Mouse (Mus musculus): ENCODE results near the gene Fbxl19. TPM values are rescaled to one million over a fixed set of nuclear protein-coding genes. Genes with fewer than 3 reads are reported as not detected.
A peak's percentile ranks its signal among the peaks of the same experiment; 100 is the strongest.

Fbxl19 gene
- 5.2 and 5.7 TPM in 2 replicates for polyA plus RNA-seq (2015; fragmentation: Nextera tagmentation; extraction: Ambion mirVana)

DNA sequence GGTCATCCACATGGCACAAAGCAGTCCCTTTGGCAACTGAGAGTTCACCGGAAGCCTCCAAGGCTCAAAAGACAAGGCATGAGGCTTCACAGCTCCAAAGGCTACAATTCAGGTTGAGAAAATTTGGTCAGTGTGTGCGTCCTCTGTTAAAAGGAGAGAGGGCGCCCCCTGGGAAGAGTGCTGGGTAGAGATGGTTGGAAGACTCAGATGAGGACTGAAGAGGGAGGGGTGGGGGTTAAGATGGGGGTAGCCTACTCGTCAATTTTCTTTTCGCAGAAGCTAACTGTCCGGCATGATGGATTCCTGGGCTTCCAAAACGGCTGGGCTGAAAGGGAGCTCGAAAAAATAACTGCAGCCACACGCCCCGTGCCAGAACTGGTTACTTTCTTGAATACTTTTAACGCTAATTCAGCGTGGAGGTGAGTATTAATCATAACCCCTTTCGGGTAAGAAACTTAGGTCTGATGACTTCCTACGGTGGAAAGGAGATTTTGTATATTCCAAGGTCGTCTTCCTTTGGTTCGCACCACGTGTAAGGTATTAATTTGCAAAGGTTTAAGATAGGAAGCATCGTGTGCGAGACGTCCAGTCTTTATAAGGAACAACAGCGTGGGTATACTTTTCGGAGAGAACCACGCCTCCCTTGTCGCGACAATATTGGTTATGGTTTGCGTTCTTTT is at the start of gene Fbxl19:
Gene Fbxl19 (plus strand): TSS at position 178 of the 680 bp plus-strand sequence.
- H3K36me3 ChIP-seq, result peaks cover 15% of the 10 kb centered on the region
- under 1% methylated on average over 26 of the region's 26 CpGs for WGBS
- no peaks in the 10 kb centered on the region for H3K9me3 ChIP-seq (replicated peaks)
- H3K27ac ChIP-seq (replicated peaks), result peak within 1 kb of the TSS; percentile 93
- H3K4me1 ChIP-seq, result peaks cover 21% of the 10 kb centered on the region
- peak within 1 kb of the TSS; percentile 21; the same call in 1 of the 2 replicates for H3K9ac ChIP-seq
- H3K4me2 ChIP-seq (replicated peaks), result peak within 1 kb of the TSS; percentile 89
- H3K4me3 ChIP-seq (replicated peaks), result peak within 1 kb of the TSS; percentile 77
- ATAC-seq (ENCODE audit: insufficient number of reproducible peaks, low FRiP score, low TSS enrichment, low read depth), result no peak
- H3K27me3 ChIP-seq, result no peaks in the 10 kb centered on the region

GRCm38 (mm10) chr7:127698986-127699385 is 45.4 kb upstream of the Fbxl19 start:
- H3K9me3 ChIP-seq (replicated peaks), result no peaks in the 10 kb centered on the region
- no peaks in the 10 kb centered on the region for H3K27me3 ChIP-seq
- ATAC-seq (ENCODE audit: insufficient number of reproducible peaks, low FRiP score, low TSS enrichment, low read depth), result no peak
- no peak overlapping the region for H3K4me2 ChIP-seq (replicated peaks)
- WGBS, result 72% methylated on average over 6 of the region's 6 CpGs
- H3K4me3 ChIP-seq (replicated peaks), result no peak overlapping the region
- H3K27ac ChIP-seq (replicated peaks), result no peak overlapping the region
- H3K4me1 ChIP-seq, result no peaks in the 10 kb centered on the region
- H3K36me3 ChIP-seq, result peaks cover 59% of the 10 kb centered on the region
- no peak overlapping the region for H3K9ac ChIP-seq

DNA sequence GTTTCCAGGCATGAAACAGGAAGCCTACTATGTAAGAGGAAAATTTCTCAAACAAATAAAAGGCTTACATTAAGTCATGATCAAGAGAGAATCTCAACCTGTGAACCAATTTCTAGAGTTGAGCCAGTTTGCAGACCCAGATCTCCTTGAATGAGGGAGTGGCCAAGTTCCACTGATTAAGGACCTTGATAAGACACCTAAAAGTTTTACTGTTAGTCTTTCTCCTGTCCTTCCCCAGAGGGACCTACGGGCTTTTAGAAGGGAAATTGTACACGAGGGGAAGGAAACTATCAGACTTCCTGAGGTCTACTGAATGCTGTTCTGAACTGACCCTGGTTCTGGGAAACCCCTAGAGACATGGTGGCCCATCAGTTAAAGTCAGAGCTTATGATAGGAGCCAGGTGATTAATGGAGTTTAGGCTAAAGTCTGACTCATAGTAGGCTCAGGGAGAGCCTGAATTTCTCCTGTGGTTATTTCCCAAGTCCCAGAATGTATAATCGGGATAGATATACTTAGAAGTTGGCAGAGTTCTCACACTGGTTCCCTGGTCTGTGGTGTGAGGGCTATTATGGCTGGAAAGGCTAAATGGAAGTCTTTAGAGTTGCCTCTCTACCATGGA is 43.5 kb upstream of the Fbxl19 start:
- H3K9ac ChIP-seq, result no peak overlapping the region
- ATAC-seq (ENCODE audit: insufficient number of reproducible peaks, low FRiP score, low TSS enrichment, low read depth), result no peak
- H3K9me3 ChIP-seq (replicated peaks), result no peaks in the 10 kb centered on the region
- H3K27ac ChIP-seq (replicated peaks), result no peak overlapping the region; the same call in 1 of the 2 replicates
- H3K4me2 ChIP-seq (replicated peaks), result no peak overlapping the region
- H3K27me3 ChIP-seq, result no peaks in the 10 kb centered on the region
- H3K4me3 ChIP-seq (replicated peaks), result no peak overlapping the region
- peaks cover 6% of the 10 kb centered on the region; the same call in 1 of the 2 replicates for H3K4me1 ChIP-seq
- H3K36me3 ChIP-seq, result peaks cover 69% of the 10 kb centered on the region
- WGBS, result 70% methylated on average over 3 of the region's 3 CpGs

- ATAC-seq (ENCODE audit: insufficient number of reproducible peaks, low FRiP score, low TSS enrichment, low read depth), result no peak
Observed at GRCm38 (mm10) chr7:127703561-127704178, 40.7 kb upstream of the Fbxl19 start.

GRCm38 (mm10) chr7:127704598-127704997 is 39.7 kb upstream of the Fbxl19 start:
- WGBS, result 68% methylated on average over 6 of the region's 6 CpGs
- no peak for ATAC-seq (ENCODE audit: insufficient number of reproducible peaks, low FRiP score, low TSS enrichment, low read depth)
- Histone ChIP-seq H3K4me1 (peaks cover 30% of the 10 kb centered on the region), H3K4me2 (replicated peaks) (no peak overlapping the region), H3K4me3 (replicated peaks) (no peak overlapping the region), H3K36me3 (peaks cover 66% of the 10 kb centered on the region), H3K27me3 (no peaks in the 10 kb centered on the region), H3K9ac (no peak overlapping the region), H3K9me3 (replicated peaks) (no peaks in the 10 kb centered on the region), H3K27ac (replicated peaks) (no peak overlapping the region)

More at GRCm38 (mm10) chr7:127703561-127704178, 40.7 kb upstream of the Fbxl19 start:
- no peak overlapping the region for H3K9ac ChIP-seq
- H3K27me3 ChIP-seq, result no peaks in the 10 kb centered on the region
- no peaks in the 10 kb centered on the region for H3K9me3 ChIP-seq (replicated peaks)
- WGBS, result 91% methylated on average over 8 of the region's 8 CpGs
- peaks cover 72% of the 10 kb centered on the region for H3K36me3 ChIP-seq
- H3K4me2 ChIP-seq (replicated peaks), result no peak overlapping the region
- H3K27ac ChIP-seq (replicated peaks), result no peak overlapping the region
- H3K4me3 ChIP-seq (replicated peaks), result no peak overlapping the region
- peaks cover 22% of the 10 kb centered on the region for H3K4me1 ChIP-seq

DNA sequence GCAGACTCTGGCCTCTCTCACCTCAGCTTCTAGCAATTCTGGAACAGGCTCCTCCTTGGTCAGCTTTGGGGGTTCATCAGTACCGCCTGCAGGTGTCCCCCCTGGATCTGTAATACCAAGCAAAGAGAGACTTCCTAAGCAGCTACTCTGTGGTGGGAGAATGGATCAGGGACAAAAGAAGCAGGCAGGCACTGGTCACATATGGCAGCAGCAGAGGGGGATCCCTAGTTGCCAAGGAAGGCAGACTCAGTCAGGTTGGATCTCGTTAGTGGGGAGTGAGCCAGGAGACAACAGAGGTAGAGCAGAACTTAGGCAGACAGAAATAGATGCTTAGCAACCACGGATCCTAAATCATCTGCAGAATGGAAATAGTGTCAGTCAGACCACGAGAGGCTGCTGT is 38.6 kb upstream of the Fbxl19 start:
- Histone ChIP-seq H3K4me3 (replicated peaks) (no peak overlapping the region), H3K27ac (replicated peaks) (no peak overlapping the region), H3K9ac (no peak overlapping the region), H3K9me3 (replicated peaks) (no peaks in the 10 kb centered on the region), H3K4me2 (replicated peaks) (no peak overlapping the region), H3K36me3 (peaks cover 55% of the 10 kb centered on the region), H3K27me3 (no peaks in the 10 kb centered on the region), H3K4me1 (peaks cover 32% of the 10 kb centered on the region)
- no peak for ATAC-seq (ENCODE audit: insufficient number of reproducible peaks, low FRiP score, low TSS enrichment, low read depth)
- WGBS, result 67% methylated on average over 4 of the region's 4 CpGs

GRCm38 (mm10) chr7:127707045-127707956 is 37.0 kb upstream of the Fbxl19 start:
- peak overlapping the region; percentile 99 for H3K27ac ChIP-seq (replicated peaks)
- 13% methylated on average over 22 of the region's 22 CpGs for WGBS
- H3K4me1 ChIP-seq, result peaks cover 48% of the 10 kb centered on the region
- no peak for ATAC-seq (ENCODE audit: insufficient number of reproducible peaks, low FRiP score, low TSS enrichment, low read depth)
- H3K9me3 ChIP-seq (replicated peaks), result no peaks in the 10 kb centered on the region
- no peaks in the 10 kb centered on the region for H3K27me3 ChIP-seq
- H3K9ac ChIP-seq, result peak overlapping the region; percentile 72
- peak overlapping the region; percentile 79 for H3K4me3 ChIP-seq (replicated peaks)
- H3K36me3 ChIP-seq, result peaks cover 42% of the 10 kb centered on the region
- peak overlapping the region; percentile 81 for H3K4me2 ChIP-seq (replicated peaks)

GRCm38 (mm10) chr7:127707957-127708206 is 36.5 kb upstream of the Fbxl19 start:
- H3K9me3 ChIP-seq (replicated peaks), result no peaks in the 10 kb centered on the region
- peak overlapping the region; percentile 72 for H3K9ac ChIP-seq
- peak overlapping the region; percentile 99 for H3K27ac ChIP-seq (replicated peaks)
- ATAC-seq (ENCODE audit: insufficient number of reproducible peaks, low FRiP score, low TSS enrichment, low read depth), result no peak
- H3K4me3 ChIP-seq (replicated peaks), result peak overlapping the region; percentile 79
- H3K27me3 ChIP-seq, result no peaks in the 10 kb centered on the region
- H3K4me1 ChIP-seq, result peaks cover 50% of the 10 kb centered on the region
- peak overlapping the region; percentile 81 for H3K4me2 ChIP-seq (replicated peaks)
- 0% methylated on average over 5 of the region's 5 CpGs for WGBS
- peaks cover 37% of the 10 kb centered on the region for H3K36me3 ChIP-seq

- Histone ChIP-seq H3K27me3 (no peaks in the 10 kb centered on the region), H3K9me3 (replicated peaks) (no peaks in the 10 kb centered on the region), H3K9ac (peak within 1 kb of the TSS; percentile 72), H3K27ac (replicated peaks) (peak within 1 kb of the TSS; percentile 99), H3K4me1 (peaks cover 54% of the 10 kb centered on the region), H3K4me2 (replicated peaks) (peak within 1 kb of the TSS; percentile 81), H3K36me3 (peaks cover 31% of the 10 kb centered on the region), H3K4me3 (replicated peaks) (peak within 1 kb of the TSS; percentile 79)
- peak; percentile 84 for ATAC-seq (ENCODE audit: insufficient number of reproducible peaks, low FRiP score, low TSS enrichment, low read depth)
- under 1% methylated on average over 73 of the region's 90 CpGs for WGBS
Observed at GRCm38 (mm10) chr7:127708207-127709078, 35.9 kb upstream of the Fbxl19 start, which contains the start of gene Bcl7c. Bcl7c (minus strand) TSS chr7:127708933.

- H3K4me3 ChIP-seq (replicated peaks), result peak overlapping the region; percentile 79
- H3K9ac ChIP-seq, result no peak overlapping the region
- WGBS, result 65% methylated on average over 5 of the region's 5 CpGs
- H3K4me1 ChIP-seq, result peaks cover 58% of the 10 kb centered on the region
- ATAC-seq (ENCODE audit: insufficient number of reproducible peaks, low FRiP score, low TSS enrichment, low read depth), result no peak
- no peaks in the 10 kb centered on the region for H3K27me3 ChIP-seq
- no peaks in the 10 kb centered on the region for H3K9me3 ChIP-seq (replicated peaks)
- peak overlapping the region; percentile 81 for H3K4me2 ChIP-seq (replicated peaks)
- H3K36me3 ChIP-seq, result peaks cover 21% of the 10 kb centered on the region
- peak overlapping the region; percentile 99 for H3K27ac ChIP-seq (replicated peaks)
Observed at GRCm38 (mm10) chr7:127709261-127709979, 34.9 kb upstream of the Fbxl19 start.

All from embryonic facial prominence, embryonic 15.5 days (tissue).